Mouse (Mus musculus) monocyte, adult 2 months (primary cell): ENCODE data around the gene Sh3gl2.

Source experiments
- DNase-seq, 2 experiments: peaks; one replicate each; pipeline ENCODE4 v3.0.0; 2022; ENCODE audit warnings: low spot score in 2 of 2, low read depth in 1 of 2

Gene Sh3gl2

GRCm38 (mm10) chr4:85585426-85585825 lies 380.5 kb downstream of the Sh3gl2 start:
- DNase-seq, result no peak

GRCm38 (mm10) chr4:85588928-85589327 lies 384.0 kb downstream of the Sh3gl2 start:
- DNase-seq, result no peak

GRCm38 (mm10) chr4:85591037-85591436 lies 386.1 kb downstream of the Sh3gl2 start:
- no peak for DNase-seq

GRCm38 (mm10) chr4:85594159-85594558 lies 389.2 kb downstream of the Sh3gl2 start:
- DNase-seq, result no peak

- no peak for DNase-seq
Observed at GRCm38 (mm10) chr4:85613331-85613730, 408.4 kb downstream of the Sh3gl2 start.

- DNase-seq, result no peak
Observed at GRCm38 (mm10) chr4:85618746-85619145, 413.8 kb downstream of the Sh3gl2 start.

- DNase-seq, result no peak
Observed at GRCm38 (mm10) chr4:85619261-85619660, 414.3 kb downstream of the Sh3gl2 start.

- no peak for DNase-seq
Observed at GRCm38 (mm10) chr4:85629381-85629780, 424.5 kb downstream of the Sh3gl2 start.

- DNase-seq, result no peak
Observed at GRCm38 (mm10) chr4:85669271-85669670, 464.3 kb downstream of the Sh3gl2 start.

GRCm38 (mm10) chr4:85669735-85670134 lies 464.8 kb downstream of the Sh3gl2 start:
- DNase-seq, result no peak

GRCm38 (mm10) chr4:85672290-85672689 lies 467.4 kb downstream of the Sh3gl2 start:
- no peak for DNase-seq

- DNase-seq, result no peak
Observed at GRCm38 (mm10) chr4:85677621-85678020, 472.7 kb downstream of the Sh3gl2 start.

- no peak for DNase-seq
Observed at GRCm38 (mm10) chr4:85686160-85686559, 481.2 kb downstream of the Sh3gl2 start.
